Mouse (Mus musculus): ENCODE measurements around the gene Bod1.

- TF ChIP-seq CTCF (IDR thresholded peaks at IDR 0.05; ENCODE audit: low read depth) (no peak), EP300 (IDR thresholded peaks at IDR 0.05; ENCODE audit: low read depth) (no peak)
Measured at GRCm38 (mm10) chr11:31713116-31713515, 41.4 kb upstream of the Bod1 start.

All from heart, postnatal 0 days (tissue).